Mouse (Mus musculus) MEL (cell line): ENCODE measurements around the gene Cenpp. TPM values are rescaled to one million over a fixed set of nuclear protein-coding genes. Genes with fewer than 3 reads are reported as not detected.

Source experiments
- DNase-seq: peaks from one replicate; pipeline ENCODE4 v3.0.0; 2011; ENCODE audit warnings: low read depth, low spot score
- H3K27ac ChIP-seq: 2 replicates; pipeline ENCODE4 v1.5.1; 2012; ENCODE audit warnings: low read depth, mild to moderate bottlenecking, control low read depth, low read length, moderate library complexity; ENCODE audit not compliant: control insufficient read depth
- H3K27me3 ChIP-seq, 2 experiments: fragments of 150-350 bp in 1 of 2; sonication (generic) in 1 of 2; 2 replicates each; pipeline ENCODE4 v1.6.1; 2012; ENCODE audit warnings: low read length in 2 of 2, mild to moderate bottlenecking in 2 of 2, improper control_type of control experiment in 1 of 2, moderate library complexity in 1 of 2; ENCODE audit not compliant: insufficient read depth in 2 of 2, control insufficient read depth in 1 of 2
- H3K36me3 ChIP-seq, 2 experiments: 2 replicates each; pipeline ENCODE4 v1.6.1; 2012 to 2014; ENCODE audit warnings: low read length in 2 of 2, improper control_type of control experiment in 1 of 2, inconsistent platforms in 1 of 2, mild to moderate bottlenecking in 1 of 2; ENCODE audit not compliant: insufficient read depth in 2 of 2, control insufficient read depth in 1 of 2
- H3K4me1 ChIP-seq, 2 experiments: fragments of 150-350 bp in 1 of 2; sonication (generic) in 1 of 2; 2 replicates each; pipeline ENCODE4 v1.6.1; 2012; ENCODE audit warnings: low read length in 2 of 2, improper control_type of control experiment in 1 of 2, mild to moderate bottlenecking in 1 of 2; ENCODE audit not compliant: insufficient read depth in 2 of 2, control insufficient read depth in 1 of 2
- H3K4me3 ChIP-seq, 2 experiments: fragments of 150-350 bp in 1 of 2; sonication (generic) in 1 of 2; 2 replicates each; pipeline ENCODE4 v1.5.1; 2012; ENCODE audit warnings: low read depth in 2 of 2, low read length in 2 of 2, mild to moderate bottlenecking in 2 of 2, moderate library complexity in 2 of 2, control low read depth in 1 of 2, improper control_type of control experiment in 1 of 2; ENCODE audit not compliant: control insufficient read depth in 1 of 2, insufficient read depth in 1 of 2
- H3K79me2 ChIP-seq: 2 replicates; pipeline ENCODE4 v1.6.1; 2012; ENCODE audit warnings: mild to moderate bottlenecking, low read length, moderate library complexity; ENCODE audit not compliant: control insufficient read depth, poor library complexity, insufficient read depth
- H3K9ac ChIP-seq: 2 replicates; pipeline ENCODE4 v1.6.1; 2012; ENCODE audit warnings: low read depth, mild to moderate bottlenecking, control low read depth, low read length, moderate library complexity; ENCODE audit not compliant: control insufficient read depth, poor library complexity, severe bottlenecking
- H3K9me3 ChIP-seq: fragments of 150-350 bp; sonication (generic); replicated peaks from 2 replicates; pipeline ENCODE4 v1.6.1; 2012; ENCODE audit warnings: mild to moderate bottlenecking, low read length, improper control_type of control experiment, moderate library complexity; ENCODE audit not compliant: insufficient read depth
- BHLHE40 ChIP-seq: IDR thresholded peaks from 2 replicates; pipeline ENCODE4 v1.6.1; 2012; ENCODE audit warnings: low read depth, mild to moderate bottlenecking, inconsistent platforms, low read length, improper control_type of control experiment, borderline replicate concordance
- CHD1 ChIP-seq: IDR thresholded peaks from 2 replicates; pipeline ENCODE4 v1.6.1; 2012; ENCODE audit warnings: low read depth, mild to moderate bottlenecking, inconsistent platforms, low read length, improper control_type of control experiment
- CTCF ChIP-seq, 3 experiments: IDR thresholded peaks in 2 of 3; conservative IDR thresholded peaks in 1 of 3; 2 replicates each; pipeline ENCODE4 v1.5.1; 2011 to 2012; ENCODE audit warnings: low read length in 3 of 3, low read depth in 2 of 3, mild to moderate bottlenecking in 2 of 3, improper control_type of control experiment in 1 of 3, inconsistent platforms in 1 of 3, mixed read lengths in 1 of 3, moderate library complexity in 1 of 3; ENCODE audit not compliant: control insufficient read depth in 1 of 3, insufficient read depth in 1 of 3, poor library complexity in 1 of 3, severe bottlenecking in 1 of 3
- E2F4 ChIP-seq: IDR thresholded peaks from 2 replicates; pipeline ENCODE4 v1.6.1; 2011; ENCODE audit warnings: low read depth, low read length, improper control_type of control experiment, borderline replicate concordance
- GABPA ChIP-seq: IDR thresholded peaks from 2 replicates; pipeline ENCODE4 v1.6.1; 2012; ENCODE audit warnings: low read depth, mild to moderate bottlenecking, inconsistent platforms, low read length, improper control_type of control experiment, moderate library complexity
- GATA1 ChIP-seq: IDR thresholded peaks from 2 replicates; pipeline ENCODE4 v1.6.1; 2011; ENCODE audit warnings: low read depth, low read length, improper control_type of control experiment
- JUND ChIP-seq: IDR thresholded peaks from 2 replicates; pipeline ENCODE4 v1.6.1; 2011; ENCODE audit warnings: low read depth, mild to moderate bottlenecking, improper control_type of control experiment, low read length
- KAT2A ChIP-seq: conservative IDR thresholded peaks from 2 replicates; pipeline ENCODE4 v1.6.1; 2012; ENCODE audit warnings: low read depth, low read length, improper control_type of control experiment, inconsistent platforms
- MYC ChIP-seq: IDR thresholded peaks from 2 replicates; pipeline ENCODE4 v1.6.1; 2011; ENCODE audit warnings: low read depth, mild to moderate bottlenecking, low read length, improper control_type of control experiment, moderate library complexity
- NELFE ChIP-seq: IDR thresholded peaks from 2 replicates; pipeline ENCODE4 v1.6.1; 2011; ENCODE audit warnings: low read depth, low read length, improper control_type of control experiment
- NRF1 ChIP-seq: IDR thresholded peaks from 2 replicates; pipeline ENCODE4 v1.6.1; 2014; ENCODE audit warnings: low read depth, mild to moderate bottlenecking, inconsistent platforms, low read length, improper control_type of control experiment, moderate library complexity; ENCODE audit not compliant: poor library complexity, insufficient read depth, severe bottlenecking
- POLR2A ChIP-seq, 2 experiments: IDR thresholded peaks; 2 replicates each; pipeline ENCODE4 v1.6.1; 2011 to 2012; ENCODE audit warnings: low read length in 2 of 2, mild to moderate bottlenecking in 2 of 2, control low read depth in 1 of 2, improper control_type of control experiment in 1 of 2, low read depth in 1 of 2, moderate library complexity in 1 of 2; ENCODE audit not compliant: control insufficient read depth in 1 of 2, insufficient read depth in 1 of 2, poor library complexity in 1 of 2
- POLR2AphosphoS2 ChIP-seq: IDR thresholded peaks from 2 replicates; pipeline ENCODE4 v1.6.1; 2011; ENCODE audit warnings: low read length, improper control_type of control experiment
- POLR2AphosphoS5 ChIP-seq: IDR thresholded peaks from 2 replicates; pipeline ENCODE4 v1.6.1; 2012; ENCODE audit warnings: low read depth, borderline replicate concordance, mild to moderate bottlenecking, inconsistent platforms, low read length, moderate library complexity, mixed read lengths
- SMC3 ChIP-seq: IDR thresholded peaks from 2 replicates; pipeline ENCODE4 v1.6.1; 2011; ENCODE audit warnings: low read depth, low read length, improper control_type of control experiment
- TBP ChIP-seq: IDR thresholded peaks from 2 replicates; pipeline ENCODE4 v1.8.0; 2011; ENCODE audit warnings: low read depth, low read length, improper control_type of control experiment
- ZC3H11A ChIP-seq: IDR thresholded peaks from 2 replicates; pipeline ENCODE4 v1.6.1; 2012; ENCODE audit warnings: low read depth, mild to moderate bottlenecking, inconsistent platforms, low read length, improper control_type of control experiment
- ZKSCAN1 ChIP-seq: IDR thresholded peaks from 2 replicates; pipeline ENCODE4 v1.6.1; 2012; ENCODE audit warnings: low read depth, mild to moderate bottlenecking, inconsistent platforms, low read length, improper control_type of control experiment, moderate library complexity
- polyA plus RNA-seq, 2 experiments: library from polyadenylated mRNA; stranded (reverse) in 1 of 2; unstranded in 1 of 2; fragments of >175 nt in 1 of 2; fragments of >200 nt in 1 of 2; gene quantifications; 2 replicates each; pipeline versions ENCODE4 v1.2.1 to v1.2.4; 2012; ENCODE audit warnings: low replicate concordance in 2 of 2, low read depth in 1 of 2; ENCODE audit not compliant: insufficient read length in 2 of 2, insufficient read depth in 1 of 2, missing spikeins in 1 of 2
- total RNA-seq: library from RNA; depleted of rRNA; stranded (reverse); fragments of 300-350 nt; gene quantifications from 2 replicates; pipeline ENCODE4 v1.2.3, GENCODE M21; 2012

Gene Cenpp
- total and polyA plus RNA-seq, 3 experiments, result 13.2 to 17.9 TPM; not detected in 1

- Histone ChIP-seq H3K4me3 (no peak overlapping the region), H3K79me2 (no peaks in the 10 kb centered on the region), H3K9ac (no peak overlapping the region), H3K4me1 (peaks cover 0 to 3% of the 10 kb centered on the region in 2 experiments; a peak in 3 of 4 replicates), H3K36me3 (peaks cover 0 to 3% of the 10 kb centered on the region in 2 experiments; a peak in 2 of 4 replicates), H3K9me3 (no peaks in the 10 kb centered on the region), H3K27ac (no peak overlapping the region), H3K27me3 (no peaks in the 10 kb centered on the region)
- no peak for TF ChIP-seq NRF1
- TF ChIP-seq TBP, result no peak
- no peak for TF ChIP-seq JUND
- TF ChIP-seq E2F4, result no peak
- TF ChIP-seq CTCF (IDR thresholded peaks at IDR 0.05 in 2 of 3, conservative IDR thresholded peaks at IDR 0.05 in 1 of 3; ENCODE audit: control insufficient read depth in 1 of 3, insufficient read depth in 1 of 3, low read depth in 2 of 3, low read length in 3 of 3, poor library complexity in 1 of 3, severe bottlenecking in 1 of 3), result no peak
- TF ChIP-seq GATA1, result no peak
- TF ChIP-seq CHD1, result no peak
- TF ChIP-seq POLR2AphosphoS5, result no peak
- TF ChIP-seq MYC, result no peak
- TF ChIP-seq NELFE, result no peak
- no peak for TF ChIP-seq SMC3
- TF ChIP-seq GABPA, result no peak
- DNase-seq, result no peak
Observed at GRCm38 (mm10) chr13:49629076-49629475, 23.5 kb downstream of the Cenpp start.

- no peak overlapping the region for H3K4me3 ChIP-seq
- H3K9me3 ChIP-seq, result no peaks in the 10 kb centered on the region
- peaks cover 0 to 3% of the 10 kb centered on the region in 2 experiments; a peak in 3 of 4 replicates for H3K4me1 ChIP-seq
- no peak overlapping the region for H3K27ac ChIP-seq
- H3K27me3 ChIP-seq, result no peaks in the 10 kb centered on the region
- no peak overlapping the region for H3K9ac ChIP-seq
- no peaks in the 10 kb centered on the region for H3K79me2 ChIP-seq
- no peak for TF ChIP-seq CHD1
- no peak for TF ChIP-seq BHLHE40
- TF ChIP-seq ZKSCAN1, result no peak
- no peak for TF ChIP-seq ZC3H11A
- TF ChIP-seq POLR2A (IDR thresholded peaks at IDR 0.05; ENCODE audit: control insufficient read depth in 1 of 2, insufficient read depth in 1 of 2, low read depth in 1 of 2, low read length in 2 of 2, poor library complexity in 1 of 2), result no peak
- TF ChIP-seq CTCF (IDR thresholded peaks at IDR 0.05 in 2 of 3, conservative IDR thresholded peaks at IDR 0.05 in 1 of 3; ENCODE audit: control insufficient read depth in 1 of 3, insufficient read depth in 1 of 3, low read depth in 2 of 3, low read length in 3 of 3, poor library complexity in 1 of 3, severe bottlenecking in 1 of 3), result no peak
- no peak for TF ChIP-seq NELFE
- TF ChIP-seq POLR2AphosphoS2, result no peak
- no peak for TF ChIP-seq KAT2A
- no peak for DNase-seq
- H3K36me3 ChIP-seq, result peaks cover 0 to 3% of the 10 kb centered on the region in 2 experiments; a peak in 2 of 4 replicates
Observed at GRCm38 (mm10) chr13:49628167-49628566, 24.4 kb downstream of the Cenpp start.
